Mouse (Mus musculus) testis, adult 2 months (tissue): ENCODE results near the gene Mtch1. TPM values are rescaled to one million over a fixed set of nuclear protein-coding genes. Genes with fewer than 3 reads are reported as not detected.

ENCODE experiments used
- H3K27ac ChIP-seq: fragments of 200-500 bp; 2 replicates; pipeline ENCODE4 v1.5.1; 2012; ENCODE audit warnings: low read depth, low read length; ENCODE audit not compliant: control insufficient read depth, insufficient read depth
- H3K27me3 ChIP-seq: fragments of 200-500 bp; 2 replicates; pipeline ENCODE4 v1.6.1; 2012; ENCODE audit warnings: mild to moderate bottlenecking, low read length, moderate library complexity; ENCODE audit not compliant: control insufficient read depth, insufficient read depth
- H3K36me3 ChIP-seq: fragments of 200-500 bp; 2 replicates; pipeline ENCODE4 v1.6.1; 2012; ENCODE audit warnings: mild to moderate bottlenecking, low read length; ENCODE audit not compliant: control insufficient read depth, insufficient read depth
- H3K4me1 ChIP-seq: fragments of 200-500 bp; 2 replicates; pipeline ENCODE4 v1.6.1; 2012; ENCODE audit warnings: low read length; ENCODE audit not compliant: control insufficient read depth, insufficient read depth
- H3K4me3 ChIP-seq: fragments of 200-500 bp; 2 replicates; pipeline ENCODE4 v1.5.1; 2012; ENCODE audit warnings: low read depth, mild to moderate bottlenecking, low read length, moderate library complexity, mixed read lengths; ENCODE audit not compliant: control insufficient read depth
- CTCF ChIP-seq: fragments of 200-500 bp; IDR thresholded peaks from 2 replicates; pipeline ENCODE4 v1.5.1; 2012; ENCODE audit warnings: low read depth, mild to moderate bottlenecking, inconsistent platforms, low read length, moderate library complexity; ENCODE audit not compliant: control insufficient read depth, insufficient read depth, insufficient replicate concordance
- POLR2A ChIP-seq: fragments of 200-500 bp; IDR thresholded peaks from 2 replicates; pipeline ENCODE4 v1.6.1; 2012; ENCODE audit warnings: low read depth, mild to moderate bottlenecking, inconsistent platforms, low read length, moderate library complexity; ENCODE audit not compliant: control insufficient read depth
- polyA plus RNA-seq: library from polyadenylated mRNA; depleted of rRNA; stranded (reverse); fragments of >200 nt; gene quantifications from 2 replicates; pipeline ENCODE4 v1.2.3, GENCODE M21; 2012

The Mtch1 gene
- polyA plus RNA-seq, 1 experiment = 43.5 TPM

DNA sequence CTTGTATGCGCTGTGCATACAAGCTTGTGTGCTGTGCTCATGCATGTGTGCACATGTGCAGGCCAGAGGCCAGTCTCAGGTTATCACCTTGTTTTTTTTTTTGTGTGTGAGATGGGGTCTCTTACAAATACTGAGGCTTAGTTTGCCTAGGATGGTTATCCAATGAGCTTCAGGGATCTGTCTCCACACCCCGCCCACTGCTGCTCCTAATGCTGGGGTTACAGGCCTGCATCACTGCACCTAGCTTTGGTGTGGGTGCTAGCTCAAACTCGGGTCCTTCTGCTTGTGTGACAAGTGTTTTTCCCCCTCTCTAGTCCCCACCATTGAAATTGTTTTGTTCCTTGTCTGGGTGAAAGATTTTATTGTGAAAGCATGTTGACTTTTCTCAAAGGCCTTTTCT, 17.5 kb downstream of the Mtch1 start:
- Histone ChIP-seq H3K4me1 (peaks cover 29% of the 10 kb centered on the region), H3K36me3 (no peaks in the 10 kb centered on the region), H3K27ac (no peak overlapping the region), H3K27me3 (peaks cover 2% of the 10 kb centered on the region; the same call in 1 of the 2 replicates), H3K4me3 (no peak overlapping the region)
- no peak for TF ChIP-seq CTCF
- no peak for TF ChIP-seq POLR2A

DNA sequence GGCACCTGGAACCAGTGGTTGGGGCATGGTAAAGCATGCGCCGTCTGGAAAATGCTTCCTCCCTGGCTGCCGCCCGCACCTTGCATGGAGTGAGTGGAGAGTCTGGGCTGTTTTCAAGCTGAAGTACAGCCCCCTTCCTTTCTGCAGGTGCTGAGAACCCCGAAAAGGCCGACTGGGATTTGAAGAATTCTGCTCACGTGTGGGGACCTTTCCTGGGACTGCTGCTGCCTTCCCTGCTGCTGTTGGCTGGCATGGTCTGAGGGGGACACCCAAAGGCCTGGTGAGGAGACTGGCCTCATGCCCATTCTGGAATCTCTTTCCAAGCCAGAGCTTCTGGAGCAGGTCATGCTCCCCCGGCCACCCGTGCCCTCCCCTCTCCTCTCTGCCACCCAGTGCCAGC, 20.0 kb downstream of the Mtch1 start:
- Histone ChIP-seq H3K4me3 (peak overlapping the region; percentile 72), H3K36me3 (no peaks in the 10 kb centered on the region), H3K27ac (no peak overlapping the region), H3K4me1 (peaks cover 36% of the 10 kb centered on the region), H3K27me3 (peaks cover 2% of the 10 kb centered on the region; the same call in 1 of the 2 replicates)
- TF ChIP-seq POLR2A (no peak), CTCF (no peak)

DNA sequence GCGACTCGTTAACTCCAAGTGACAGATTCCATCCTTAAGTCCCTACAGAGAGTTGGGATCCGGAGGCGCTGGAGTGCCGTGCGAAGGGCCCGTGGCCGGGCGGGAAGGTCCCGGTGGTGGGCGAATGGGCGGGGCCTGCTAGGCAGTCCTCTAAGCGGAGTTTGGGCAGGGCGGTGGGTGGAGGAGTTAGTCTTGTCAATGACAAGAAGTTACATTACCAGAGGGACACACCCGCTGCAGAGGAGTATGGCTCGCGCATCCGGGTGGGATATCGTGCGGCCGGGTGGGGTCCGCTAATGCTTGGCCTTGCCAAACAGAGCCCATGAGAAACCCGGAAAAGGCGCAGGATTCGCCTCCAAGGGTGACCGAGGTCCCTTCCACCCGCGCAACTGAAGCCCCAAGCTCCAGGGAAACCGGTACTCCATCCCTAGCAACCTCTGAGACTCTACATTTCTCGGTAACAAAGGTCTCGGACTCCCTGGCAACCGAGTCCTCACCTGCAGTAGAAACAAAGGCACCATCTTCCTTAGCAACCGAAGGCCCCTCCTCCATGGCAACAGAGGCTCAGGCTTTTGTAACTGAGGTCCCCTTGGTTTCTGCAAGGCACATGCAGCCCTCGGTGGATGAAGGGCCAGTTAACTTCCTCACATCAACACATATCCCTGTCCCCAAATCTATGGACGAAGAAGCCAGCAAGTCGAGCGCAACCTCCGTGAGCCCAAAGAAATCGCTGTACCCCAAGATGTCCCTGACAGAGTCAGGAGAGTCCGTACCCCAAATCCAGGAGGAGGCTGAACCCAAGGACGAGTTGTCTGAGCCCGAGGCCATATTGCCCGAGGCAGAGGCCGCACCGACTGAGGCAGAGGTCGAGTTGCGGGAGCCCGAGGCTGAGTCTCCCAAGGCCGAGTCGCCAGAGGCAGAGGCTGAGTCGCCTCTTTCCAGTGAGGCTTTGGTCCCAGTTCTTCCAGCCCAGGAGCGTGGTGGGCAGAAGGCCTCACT, 20.9 kb downstream of the Mtch1 start:
- Histone ChIP-seq H3K27ac (no peak overlapping the region), H3K27me3 (peaks cover 2% of the 10 kb centered on the region; the same call in 1 of the 2 replicates), H3K4me3 (peak overlapping the region; percentile 72), H3K4me1 (peaks cover 44% of the 10 kb centered on the region), H3K36me3 (no peaks in the 10 kb centered on the region)
- TF ChIP-seq CTCF (no peak), POLR2A (no peak; the same call in 1 of the 2 replicates)

DNA sequence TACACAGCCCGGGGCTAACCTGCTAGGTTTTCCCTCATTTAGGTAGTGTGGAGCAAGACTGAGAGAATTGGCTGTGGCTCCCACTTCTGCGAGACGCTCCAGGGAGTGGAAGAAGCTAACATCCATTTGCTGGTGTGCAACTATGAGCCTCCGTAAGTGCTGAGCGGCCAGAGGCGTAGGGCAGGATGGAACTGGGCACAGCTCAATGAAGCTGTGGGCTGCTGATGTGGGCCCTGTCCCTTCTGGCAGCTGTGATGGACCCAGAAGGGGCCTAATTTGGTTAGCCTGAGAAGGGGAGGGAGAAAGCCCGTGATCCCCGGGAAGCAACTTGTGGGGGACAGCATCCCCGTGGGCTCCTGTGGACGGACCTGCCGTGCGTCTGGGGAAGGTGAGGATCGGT, 21.9 kb downstream of the Mtch1 start:
- no peak for TF ChIP-seq CTCF
- TF ChIP-seq POLR2A = no peak
- H3K27me3 ChIP-seq = peaks cover 2% of the 10 kb centered on the region; the same call in 1 of the 2 replicates
- H3K4me3 ChIP-seq = peak overlapping the region; percentile 72
- no peaks in the 10 kb centered on the region for H3K36me3 ChIP-seq
- H3K4me1 ChIP-seq = peaks cover 52% of the 10 kb centered on the region
- H3K27ac ChIP-seq = no peak overlapping the region

DNA sequence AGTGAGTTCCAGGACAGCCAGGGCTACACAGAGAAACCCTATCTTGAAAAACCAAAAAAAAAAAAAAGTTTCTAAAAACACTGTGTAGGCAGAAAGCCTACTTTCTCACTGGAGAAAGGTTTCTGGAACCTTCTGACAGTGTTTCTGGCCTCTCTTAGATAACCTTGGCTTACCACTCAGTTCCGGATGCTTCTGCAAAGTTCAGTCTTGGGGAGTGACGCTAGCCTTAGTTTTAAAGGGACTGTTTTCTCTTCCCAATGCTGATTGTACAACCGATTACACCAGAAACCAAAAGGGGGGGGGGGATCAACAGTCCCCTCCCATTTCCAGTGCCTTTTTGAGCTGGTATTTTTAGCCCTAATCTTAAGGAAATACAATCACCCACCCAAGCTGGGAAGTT, 24.1 kb downstream of the Mtch1 start:
- H3K36me3 ChIP-seq = no peaks in the 10 kb centered on the region
- peaks cover 2% of the 10 kb centered on the region; the same call in 1 of the 2 replicates for H3K27me3 ChIP-seq
- no peak overlapping the region for H3K4me3 ChIP-seq
- H3K27ac ChIP-seq = no peak overlapping the region
- TF ChIP-seq CTCF (no peak), POLR2A (no peak)
- H3K4me1 ChIP-seq = peaks cover 58% of the 10 kb centered on the region

- TF ChIP-seq CTCF (no peak), POLR2A (no peak)
- Histone ChIP-seq H3K36me3 (no peaks in the 10 kb centered on the region), H3K27me3 (peaks cover 2% of the 10 kb centered on the region; the same call in 1 of the 2 replicates), H3K27ac (no peak overlapping the region), H3K4me3 (peak overlapping the region; percentile 16), H3K4me1 (peaks cover 51% of the 10 kb centered on the region)
These were observed 25.2 kb downstream of the Mtch1 start for GRCm38 (mm10) chr17:29322603-29322962.

GRCm38 (mm10) chr17:29321765-29322602, 25.8 kb downstream of the Mtch1 start:
- Histone ChIP-seq H3K27me3 (peaks cover 2% of the 10 kb centered on the region; the same call in 1 of the 2 replicates), H3K36me3 (no peaks in the 10 kb centered on the region), H3K4me3 (peak overlapping the region; percentile 16), H3K27ac (no peak overlapping the region), H3K4me1 (peaks cover 46% of the 10 kb centered on the region)
- TF ChIP-seq CTCF = no peak
- no peak for TF ChIP-seq POLR2A
